Mouse (Mus musculus) G1E (cell line): ENCODE measurements around the gene Clic1. TPM values are rescaled to one million over a fixed set of nuclear protein-coding genes. Genes with fewer than 3 reads are reported as not detected.
A peak's percentile ranks its signal among the peaks of the same experiment; 100 is the strongest.

Experiments
- ATAC-seq: 2 replicates; pipeline ENCODE4 v1.8.0; 2016; ENCODE audit warnings: mild to moderate bottlenecking; ENCODE audit not compliant: insufficient number of reproducible peaks, poor library complexity, low FRiP score, severe bottlenecking; ENCODE audit errors: extremely low read depth
- DNase-seq: peaks from one replicate; pipeline ENCODE4 v3.0.0; 2012; ENCODE audit warnings: low spot score
- H3K27me3 ChIP-seq: 2 replicates; pipeline ENCODE4 v1.6.1; 2012; ENCODE audit warnings: mild to moderate bottlenecking, low read length, inconsistent platforms; ENCODE audit not compliant: insufficient read depth
- H3K36me3 ChIP-seq: replicated peaks from 2 replicates; pipeline ENCODE3; 2012; ENCODE audit warnings: mild to moderate bottlenecking, inconsistent platforms
- H3K4me1 ChIP-seq: 2 replicates; pipeline ENCODE4 v1.6.1; 2012; ENCODE audit warnings: low read depth, low read length, inconsistent platforms, mixed read lengths; ENCODE audit not compliant: insufficient read depth
- H3K4me3 ChIP-seq: 2 replicates; pipeline ENCODE4 v1.5.1; 2012; ENCODE audit warnings: low read depth, mild to moderate bottlenecking, inconsistent platforms, low read length, moderate library complexity, mixed read lengths
- H3K9me3 ChIP-seq: replicated peaks from 2 replicates; pipeline ENCODE4 v1.6.1; 2012; ENCODE audit warnings: inconsistent platforms
- CTCF ChIP-seq: IDR thresholded peaks from 2 replicates; pipeline ENCODE4 v1.5.1; 2012; ENCODE audit warnings: low read depth, low read length, inconsistent platforms, mixed read lengths
- GATA1 ChIP-seq: IDR thresholded peaks from 2 replicates; pipeline ENCODE4 v1.6.1; 2012; ENCODE audit warnings: borderline replicate concordance, low read length, inconsistent platforms, mixed read lengths
- GATA2 ChIP-seq: IDR thresholded peaks from 2 replicates; pipeline ENCODE4 v1.6.1; 2012; ENCODE audit warnings: low read depth, low read length, inconsistent platforms, borderline replicate concordance
- POLR2AphosphoS5 ChIP-seq: IDR thresholded peaks from 2 replicates; pipeline ENCODE4 v1.6.1; 2012; ENCODE audit warnings: low read depth, low read length, inconsistent platforms; ENCODE audit not compliant: insufficient replicate concordance
- TAL1 ChIP-seq: conservative IDR thresholded peaks from 2 replicates; pipeline ENCODE4 v1.6.1; 2012; ENCODE audit warnings: low read depth, low read length, inconsistent platforms, mixed read lengths
- polyA plus RNA-seq: library from polyadenylated mRNA; stranded (reverse); fragments of >175 nt; gene quantifications from 2 replicates; pipeline ENCODE4 v1.2.3, GENCODE M21; 2012
- total RNA-seq, 2 experiments: library from RNA; stranded (forward) in 1 of 2; stranded (reverse) in 1 of 2; fragments of 200-1000 nt in 1 of 2; fragments of >200 nt in 1 of 2; fragmentation: Nextera tagmentation in 1 of 2; gene quantifications; 2 replicates each; pipeline ENCODE4 v1.2.3; 2014 to 2017

The Clic1 gene
- total and polyA plus RNA-seq, 3 experiments = 211 to 562 (median 258) TPM

GRCm38 (mm10) chr17:35082841-35083576 lies 33.2 kb downstream of the Clic1 start:
- DNase-seq (no peak), ATAC-seq (no peak)
- no peaks in the 10 kb centered on the region for H3K36me3 ChIP-seq
- H3K27me3 ChIP-seq = peaks cover 3% of the 10 kb centered on the region; the same call in 1 of the 2 replicates
- H3K4me1 ChIP-seq = peaks cover 79% of the 10 kb centered on the region
- TF ChIP-seq TAL1 = no peak
- no peak for TF ChIP-seq GATA1
- no peak for TF ChIP-seq GATA2
- TF ChIP-seq POLR2AphosphoS5 = no peak
- no peak for TF ChIP-seq CTCF
- H3K4me3 ChIP-seq = no peak overlapping the region
- no peaks in the 10 kb centered on the region for H3K9me3 ChIP-seq

GRCm38 (mm10) chr17:35083929-35084497 lies 34.2 kb downstream of the Clic1 start:
- no peak for TF ChIP-seq TAL1
- TF ChIP-seq POLR2AphosphoS5 = no peak
- TF ChIP-seq GATA2 = no peak
- TF ChIP-seq CTCF = no peak
- TF ChIP-seq GATA1 = no peak
- no peaks in the 10 kb centered on the region for H3K36me3 ChIP-seq
- DNase-seq (no peak), ATAC-seq (no peak)
- peaks cover 73% of the 10 kb centered on the region for H3K4me1 ChIP-seq
- no peak overlapping the region for H3K4me3 ChIP-seq
- no peaks in the 10 kb centered on the region for H3K27me3 ChIP-seq
- H3K9me3 ChIP-seq = no peaks in the 10 kb centered on the region

- ATAC-seq (peak; percentile 38; the same call in 1 of the 2 replicates), DNase-seq (no peak)
- no peak within 1 kb of the TSS for H3K4me3 ChIP-seq
- TF ChIP-seq GATA1 = no peak
- TF ChIP-seq TAL1 = no peak
- no peak for TF ChIP-seq POLR2AphosphoS5
- no peak for TF ChIP-seq CTCF
- TF ChIP-seq GATA2 = no peak
- no peaks in the 10 kb centered on the region for H3K9me3 ChIP-seq
- H3K4me1 ChIP-seq = peaks cover 64% of the 10 kb centered on the region
- peaks cover 3% of the 10 kb centered on the region for H3K36me3 ChIP-seq
- H3K27me3 ChIP-seq = no peaks in the 10 kb centered on the region
Observed at GRCm38 (mm10) chr17:35085208-35085865, 35.6 kb downstream of the Clic1 start, which contains the start of gene Ly6g6f. TSS of gene Ly6g6f (minus strand) at chr17:35085610.

- no peak for ATAC-seq
- TF ChIP-seq CTCF (no peak), GATA2 (no peak), GATA1 (no peak), POLR2AphosphoS5 (no peak), TAL1 (no peak)
- Histone ChIP-seq H3K9me3 (no peaks in the 10 kb centered on the region), H3K36me3 (peaks cover 31% of the 10 kb centered on the region), H3K4me1 (peaks cover 66% of the 10 kb centered on the region), H3K27me3 (no peaks in the 10 kb centered on the region), H3K4me3 (no peak overlapping the region)
- no peak for DNase-seq
Observed at GRCm38 (mm10) chr17:35088151-35088550, 38.4 kb downstream of the Clic1 start.

GRCm38 (mm10) chr17:35088825-35089644 lies 39.3 kb downstream of the Clic1 start, which contains the start of gene Abhd16a:
TSS of gene Abhd16a (plus strand) at chr17:35089263.
- no peaks in the 10 kb centered on the region for H3K27me3 ChIP-seq

More at GRCm38 (mm10) chr17:35088825-35089644, 39.3 kb downstream of the Clic1 start, which contains the start of gene Abhd16a:
- Histone ChIP-seq H3K4me1 (peaks cover 64% of the 10 kb centered on the region), H3K4me3 (peak within 1 kb of the TSS; percentile 81), H3K36me3 (peaks cover 40% of the 10 kb centered on the region), H3K9me3 (no peaks in the 10 kb centered on the region)
- TF ChIP-seq CTCF (no peak), POLR2AphosphoS5 (no peak), TAL1 (no peak), GATA2 (no peak), GATA1 (no peak)
- DNase-seq (peak; percentile 82), ATAC-seq (peak; percentile 77)
